Mouse (Mus musculus) MEL (cell line): ENCODE results near the gene Slc35b2. TPM values are rescaled to one million over a fixed set of nuclear protein-coding genes. Genes with fewer than 3 reads are reported as not detected.

Experiments used
- DNase-seq: peaks from one replicate; pipeline ENCODE4 v3.0.0; 2011; ENCODE audit warnings: low read depth, low spot score
- H3K27ac ChIP-seq: 2 replicates; pipeline ENCODE4 v1.5.1; 2012; ENCODE audit warnings: low read depth, mild to moderate bottlenecking, control low read depth, low read length, moderate library complexity; ENCODE audit not compliant: control insufficient read depth
- H3K27me3 ChIP-seq, 2 experiments: fragments of 150-350 bp in 1 of 2; sonication (generic) in 1 of 2; 2 replicates each; pipeline ENCODE4 v1.6.1; 2012; ENCODE audit warnings: low read length in 2 of 2, mild to moderate bottlenecking in 2 of 2, improper control_type of control experiment in 1 of 2, moderate library complexity in 1 of 2; ENCODE audit not compliant: insufficient read depth in 2 of 2, control insufficient read depth in 1 of 2
- H3K36me3 ChIP-seq, 2 experiments: 2 replicates each; pipeline ENCODE4 v1.6.1; 2012 to 2014; ENCODE audit warnings: low read length in 2 of 2, improper control_type of control experiment in 1 of 2, inconsistent platforms in 1 of 2, mild to moderate bottlenecking in 1 of 2; ENCODE audit not compliant: insufficient read depth in 2 of 2, control insufficient read depth in 1 of 2
- H3K4me1 ChIP-seq, 2 experiments: fragments of 150-350 bp in 1 of 2; sonication (generic) in 1 of 2; 2 replicates each; pipeline ENCODE4 v1.6.1; 2012; ENCODE audit warnings: low read length in 2 of 2, improper control_type of control experiment in 1 of 2, mild to moderate bottlenecking in 1 of 2; ENCODE audit not compliant: insufficient read depth in 2 of 2, control insufficient read depth in 1 of 2
- H3K4me3 ChIP-seq, 2 experiments: fragments of 150-350 bp in 1 of 2; sonication (generic) in 1 of 2; 2 replicates each; pipeline ENCODE4 v1.5.1; 2012; ENCODE audit warnings: low read depth in 2 of 2, low read length in 2 of 2, mild to moderate bottlenecking in 2 of 2, moderate library complexity in 2 of 2, control low read depth in 1 of 2, improper control_type of control experiment in 1 of 2; ENCODE audit not compliant: control insufficient read depth in 1 of 2, insufficient read depth in 1 of 2
- H3K79me2 ChIP-seq: 2 replicates; pipeline ENCODE4 v1.6.1; 2012; ENCODE audit warnings: mild to moderate bottlenecking, low read length, moderate library complexity; ENCODE audit not compliant: control insufficient read depth, poor library complexity, insufficient read depth
- H3K9ac ChIP-seq: 2 replicates; pipeline ENCODE4 v1.6.1; 2012; ENCODE audit warnings: low read depth, mild to moderate bottlenecking, control low read depth, low read length, moderate library complexity; ENCODE audit not compliant: control insufficient read depth, poor library complexity, severe bottlenecking
- H3K9me3 ChIP-seq: fragments of 150-350 bp; sonication (generic); replicated peaks from 2 replicates; pipeline ENCODE4 v1.6.1; 2012; ENCODE audit warnings: mild to moderate bottlenecking, low read length, improper control_type of control experiment, moderate library complexity; ENCODE audit not compliant: insufficient read depth
- CTCF ChIP-seq, 3 experiments: IDR thresholded peaks in 2 of 3; conservative IDR thresholded peaks in 1 of 3; 2 replicates each; pipeline ENCODE4 v1.5.1; 2011 to 2012; ENCODE audit warnings: low read length in 3 of 3, low read depth in 2 of 3, mild to moderate bottlenecking in 2 of 3, improper control_type of control experiment in 1 of 3, inconsistent platforms in 1 of 3, mixed read lengths in 1 of 3, moderate library complexity in 1 of 3; ENCODE audit not compliant: control insufficient read depth in 1 of 3, insufficient read depth in 1 of 3, poor library complexity in 1 of 3, severe bottlenecking in 1 of 3
- E2F4 ChIP-seq: IDR thresholded peaks from 2 replicates; pipeline ENCODE4 v1.6.1; 2011; ENCODE audit warnings: low read depth, low read length, improper control_type of control experiment, borderline replicate concordance
- EP300 ChIP-seq, 2 experiments: IDR thresholded peaks; 2 replicates each; pipeline ENCODE4 v1.6.1; 2011; ENCODE audit warnings: improper control_type of control experiment in 2 of 2, low read length in 2 of 2, low read depth in 1 of 2, mild to moderate bottlenecking in 1 of 2
- GABPA ChIP-seq: IDR thresholded peaks from 2 replicates; pipeline ENCODE4 v1.6.1; 2012; ENCODE audit warnings: low read depth, mild to moderate bottlenecking, inconsistent platforms, low read length, improper control_type of control experiment, moderate library complexity
- GATA1 ChIP-seq: IDR thresholded peaks from 2 replicates; pipeline ENCODE4 v1.6.1; 2011; ENCODE audit warnings: low read depth, low read length, improper control_type of control experiment
- HCFC1 ChIP-seq: IDR thresholded peaks from 2 replicates; pipeline ENCODE4 v1.6.1; 2012; ENCODE audit warnings: low read depth, mild to moderate bottlenecking, inconsistent platforms, low read length, improper control_type of control experiment, moderate library complexity
- JUND ChIP-seq: IDR thresholded peaks from 2 replicates; pipeline ENCODE4 v1.6.1; 2011; ENCODE audit warnings: low read depth, mild to moderate bottlenecking, improper control_type of control experiment, low read length
- MAFK ChIP-seq: IDR thresholded peaks from 2 replicates; pipeline ENCODE4 v1.6.1; 2011; ENCODE audit warnings: low read depth, mild to moderate bottlenecking, low read length, improper control_type of control experiment, borderline replicate concordance
- MAX ChIP-seq: IDR thresholded peaks from 2 replicates; pipeline ENCODE4 v1.6.1; 2011; ENCODE audit warnings: low read length, improper control_type of control experiment
- MAZ ChIP-seq: IDR thresholded peaks from 2 replicates; pipeline ENCODE4 v1.6.1; 2012; ENCODE audit warnings: low read depth, mild to moderate bottlenecking, inconsistent platforms, low read length, improper control_type of control experiment
- MXI1 ChIP-seq: IDR thresholded peaks from 2 replicates; pipeline ENCODE4 v1.6.1; 2011; ENCODE audit warnings: mild to moderate bottlenecking, low read depth, low read length, improper control_type of control experiment
- MYB ChIP-seq: IDR thresholded peaks from 2 replicates; pipeline ENCODE4 v1.6.1; 2011; ENCODE audit warnings: mild to moderate bottlenecking, low read depth, low read length, improper control_type of control experiment
- MYC ChIP-seq: IDR thresholded peaks from 2 replicates; pipeline ENCODE4 v1.6.1; 2011; ENCODE audit warnings: low read depth, mild to moderate bottlenecking, low read length, improper control_type of control experiment, moderate library complexity
- NRF1 ChIP-seq: IDR thresholded peaks from 2 replicates; pipeline ENCODE4 v1.6.1; 2014; ENCODE audit warnings: low read depth, mild to moderate bottlenecking, inconsistent platforms, low read length, improper control_type of control experiment, moderate library complexity; ENCODE audit not compliant: poor library complexity, insufficient read depth, severe bottlenecking
- POLR2A ChIP-seq, 2 experiments: IDR thresholded peaks; 2 replicates each; pipeline ENCODE4 v1.6.1; 2011 to 2012; ENCODE audit warnings: low read length in 2 of 2, mild to moderate bottlenecking in 2 of 2, control low read depth in 1 of 2, improper control_type of control experiment in 1 of 2, low read depth in 1 of 2, moderate library complexity in 1 of 2; ENCODE audit not compliant: control insufficient read depth in 1 of 2, insufficient read depth in 1 of 2, poor library complexity in 1 of 2
- RAD21 ChIP-seq: IDR thresholded peaks from 2 replicates; pipeline ENCODE4 v1.6.1; 2011; ENCODE audit warnings: mild to moderate bottlenecking, low read depth, low read length, improper control_type of control experiment
- TCF12 ChIP-seq: IDR thresholded peaks from 2 replicates; pipeline ENCODE4 v1.6.1; 2014; ENCODE audit warnings: low read depth, mild to moderate bottlenecking, inconsistent platforms, low read length, improper control_type of control experiment, moderate library complexity
- USF1 ChIP-seq: IDR thresholded peaks from 2 replicates; pipeline ENCODE4 v1.6.1; 2014; ENCODE audit warnings: low read depth, mild to moderate bottlenecking, inconsistent platforms, low read length, improper control_type of control experiment, moderate library complexity
- USF2 ChIP-seq, 2 experiments: IDR thresholded peaks; 2 replicates each; pipeline ENCODE4 v1.6.1; 2011 to 2012; ENCODE audit warnings: improper control_type of control experiment in 2 of 2, low read length in 2 of 2, borderline replicate concordance in 1 of 2, inconsistent platforms in 1 of 2, low read depth in 1 of 2, mild to moderate bottlenecking in 1 of 2; ENCODE audit not compliant: insufficient read depth in 1 of 2
- ZC3H11A ChIP-seq: IDR thresholded peaks from 2 replicates; pipeline ENCODE4 v1.6.1; 2012; ENCODE audit warnings: low read depth, mild to moderate bottlenecking, inconsistent platforms, low read length, improper control_type of control experiment
- ZNF384 ChIP-seq: IDR thresholded peaks from 2 replicates; pipeline ENCODE4 v1.6.1; 2012; ENCODE audit warnings: low read depth, mild to moderate bottlenecking, inconsistent platforms, low read length, improper control_type of control experiment
- polyA plus RNA-seq, 2 experiments: library from polyadenylated mRNA; stranded (reverse) in 1 of 2; unstranded in 1 of 2; fragments of >175 nt in 1 of 2; fragments of >200 nt in 1 of 2; gene quantifications; 2 replicates each; pipeline versions ENCODE4 v1.2.1 to v1.2.4; 2012; ENCODE audit warnings: low replicate concordance in 2 of 2, low read depth in 1 of 2; ENCODE audit not compliant: insufficient read length in 2 of 2, insufficient read depth in 1 of 2, missing spikeins in 1 of 2
- total RNA-seq: library from RNA; depleted of rRNA; stranded (reverse); fragments of 300-350 nt; gene quantifications from 2 replicates; pipeline ENCODE4 v1.2.3, GENCODE M21; 2012

Gene Slc35b2
- total and polyA plus RNA-seq, 3 experiments: 81.7 to 111 TPM; not detected in 1

DNA sequence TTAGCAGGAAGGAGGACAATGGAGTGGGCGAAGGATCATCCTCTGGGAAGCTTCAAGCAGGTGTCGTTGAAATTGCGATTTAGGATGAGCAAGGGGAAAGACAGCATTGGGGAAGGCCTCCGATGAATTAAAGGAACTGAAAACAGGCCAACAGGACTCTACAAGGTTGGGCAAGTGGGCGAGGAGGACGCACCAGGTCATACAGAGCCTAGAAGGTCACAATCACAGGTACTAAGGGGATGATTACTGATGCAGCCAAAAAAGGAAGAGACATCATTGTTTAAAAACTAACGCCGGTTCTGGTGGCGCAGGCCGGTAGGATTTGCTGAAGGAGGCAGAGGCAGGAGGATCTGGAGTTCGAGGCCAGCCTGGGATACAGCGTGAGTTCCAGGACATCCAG lies 458 bp upstream of the Slc35b2 start:
- no peak for DNase-seq
- Histone ChIP-seq H3K79me2 (peaks cover 15% of the 10 kb centered on the region), H3K27me3 (no peaks in the 10 kb centered on the region), H3K9me3 (no peaks in the 10 kb centered on the region), H3K36me3 (peaks cover 0 to 9% of the 10 kb centered on the region in 2 experiments; a peak in 2 of 4 replicates), H3K4me3 (no peak overlapping the region), H3K4me1 (peaks cover 0 to 9% of the 10 kb centered on the region in 2 experiments; a peak in 2 of 4 replicates), H3K27ac (no peak overlapping the region), H3K9ac (no peak overlapping the region)
- TF ChIP-seq NRF1 (no peak), MAX (no peak), HCFC1 (no peak), E2F4 (no peak), ZC3H11A (no peak), CTCF (IDR thresholded peaks at IDR 0.05 in 2 of 3, conservative IDR thresholded peaks at IDR 0.05 in 1 of 3; ENCODE audit: control insufficient read depth in 1 of 3, insufficient read depth in 1 of 3, low read depth in 2 of 3, low read length in 3 of 3, poor library complexity in 1 of 3, severe bottlenecking in 1 of 3) (no peak), RAD21 (no peak), MYB (no peak)

- Histone ChIP-seq H3K4me1 (peaks cover 0 to 9% of the 10 kb centered on the region in 2 experiments; a peak in 2 of 4 replicates), H3K79me2 (peaks cover 18% of the 10 kb centered on the region), H3K9me3 (no peaks in the 10 kb centered on the region), H3K36me3 (peaks cover 7 to 10% of the 10 kb centered on the region in 2 experiments), H3K27me3 (no peaks in the 10 kb centered on the region), H3K4me3 (peak overlapping the region; percentile 78 to 82), H3K27ac (no peak overlapping the region), H3K9ac (peak overlapping the region; percentile 92)
- peak; percentile 51 for DNase-seq
- no peak for TF ChIP-seq POLR2A (IDR thresholded peaks at IDR 0.05; ENCODE audit: control insufficient read depth in 1 of 2, insufficient read depth in 1 of 2, low read depth in 1 of 2, low read length in 2 of 2, poor library complexity in 1 of 2)
- TF ChIP-seq TCF12: no peak
These were observed 934 bp downstream of the Slc35b2 start for GRCm38 (mm10) chr17:45564531-45565084.

DNA sequence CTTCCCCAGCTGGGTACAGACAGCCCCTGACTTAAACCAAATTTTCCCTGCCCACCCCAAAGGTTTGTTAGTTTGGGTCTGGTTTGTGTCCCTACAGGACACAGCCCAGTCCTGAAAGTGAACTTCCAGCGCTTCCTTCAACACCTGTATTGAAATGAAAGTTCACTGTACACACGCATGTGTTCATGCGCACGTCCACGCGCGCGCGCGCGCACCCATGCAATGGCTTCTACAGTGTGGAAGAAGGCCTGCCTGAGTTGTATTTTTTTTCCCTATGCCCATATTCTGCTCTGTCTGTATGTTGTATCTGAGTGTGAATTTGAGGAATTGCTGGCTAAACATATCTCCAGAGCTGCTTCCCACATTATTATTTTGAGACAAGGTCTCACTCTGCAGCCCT lies 1.4 kb downstream of the Slc35b2 start:
- DNase-seq: no peak
- H3K4me3 ChIP-seq: peak overlapping the region; percentile 78 to 82
- no peaks in the 10 kb centered on the region for H3K27me3 ChIP-seq
- H3K4me1 ChIP-seq: peaks cover 0 to 13% of the 10 kb centered on the region in 2 experiments; a peak in 2 of 4 replicates
- TF ChIP-seq MAFK (no peak), NRF1 (no peak), GABPA (no peak), MAX (no peak), JUND (no peak), MYC (no peak), MAZ (no peak), USF1 (no peak), MXI1 (no peak), GATA1 (no peak), EP300 (IDR thresholded peaks at IDR 0.05; ENCODE audit: low read depth in 1 of 2, low read length in 2 of 2) (no peak), TCF12 (no peak), ZNF384 (no peak), USF2 (IDR thresholded peaks at IDR 0.05; ENCODE audit: borderline replicate concordance in 1 of 2, insufficient read depth in 1 of 2, low read depth in 1 of 2, low read length in 2 of 2) (no peak)
- H3K79me2 ChIP-seq: peaks cover 22% of the 10 kb centered on the region
- no peaks in the 10 kb centered on the region for H3K9me3 ChIP-seq
- H3K9ac ChIP-seq: peak overlapping the region; percentile 92
- H3K36me3 ChIP-seq: peaks cover 9 to 14% of the 10 kb centered on the region in 2 experiments
- H3K27ac ChIP-seq: no peak overlapping the region
